Mouse (Mus musculus) heart, adult 2 months (tissue): ENCODE results near the gene Jtb. TPM values are rescaled to one million over a fixed set of nuclear protein-coding genes. Genes with fewer than 3 reads are reported as not detected.
A peak's percentile ranks its signal among the peaks of the same experiment; 100 is the strongest.

ENCODE experiments used
- DNase-seq, 2 experiments: peaks; one replicate each; pipeline ENCODE4 v3.0.0; 2021
- H3K27ac ChIP-seq: fragments of 200-600 bp; 2 replicates; pipeline ENCODE4 v1.8.1; 2022
- H3K27me3 ChIP-seq: fragments of 200-500 bp; 2 replicates; pipeline ENCODE4 v1.6.1; 2012; ENCODE audit warnings: mild to moderate bottlenecking, low read length, inconsistent platforms, mixed read lengths; ENCODE audit not compliant: control insufficient read depth, insufficient read depth
- H3K36me3 ChIP-seq: fragments of 200-500 bp; 2 replicates; pipeline ENCODE4 v1.6.1; 2012; ENCODE audit warnings: low read length, inconsistent platforms; ENCODE audit not compliant: control insufficient read depth, insufficient read depth
- H3K4me1 ChIP-seq: fragments of 200-500 bp; 2 replicates; pipeline ENCODE4 v1.6.1; 2011; ENCODE audit warnings: low read length; ENCODE audit not compliant: control insufficient read depth, insufficient read depth
- H3K4me3 ChIP-seq: fragments of 200-600 bp; 2 replicates; pipeline ENCODE4 v1.8.1; 2022
- H3K79me2 ChIP-seq: fragments of 200-500 bp; replicated peaks from 2 replicates; pipeline ENCODE4 v1.6.1; 2012; ENCODE audit warnings: mild to moderate bottlenecking, inconsistent platforms, low read length, moderate library complexity, mixed read lengths; ENCODE audit not compliant: control insufficient read depth, insufficient read depth
- H3K9ac ChIP-seq: fragments of 200-500 bp; 2 replicates; pipeline ENCODE4 v1.6.1; 2012; ENCODE audit warnings: low read depth, mild to moderate bottlenecking, control low read depth, inconsistent platforms, low read length, mixed read lengths
- CTCF ChIP-seq: fragments of 200-600 bp; IDR thresholded peaks from 2 replicates; pipeline ENCODE4 v1.8.1; 2022; ENCODE audit warnings: antibody characterized with exemption, mild to moderate bottlenecking, moderate library complexity
- EP300 ChIP-seq: fragments of 200-500 bp; IDR thresholded peaks from 2 replicates; pipeline ENCODE4 v1.6.1; 2011; ENCODE audit warnings: low read depth, low read length, control low read depth; ENCODE audit not compliant: insufficient read depth
- POLR2A ChIP-seq: fragments of 200-500 bp; IDR thresholded peaks from 2 replicates; pipeline ENCODE4 v1.6.1; 2011; ENCODE audit warnings: mild to moderate bottlenecking, low read depth, low read length, control low read depth; ENCODE audit not compliant: insufficient read depth
- WGBS: fragments of 180-500 bp; shearing (Covaris S2); methylation state at CpG from one replicate; pipeline ENCODE4 v1.1.7; 2018; 5-methylcytosine and 5-hydroxymethylcytosine counted together
- intact Hi-C: fragments of 180-260 bp; cut with DNase I; formaldehyde crosslinking; loops from one replicate; pipeline ENCODE4 v1.15.1; 2025
- polyA plus RNA-seq: library from polyadenylated mRNA; depleted of rRNA; stranded (reverse); fragments of >200 nt; gene quantifications from 2 replicates; pipeline ENCODE4 v1.2.3, GENCODE M21; 2012
- total RNA-seq, 2 experiments: library from RNA; stranded (reverse); gene quantifications; 2 replicates each; pipeline ENCODE4 v1.2.3; 2021

Jtb gene
- total and polyA plus RNA-seq, 3 experiments = 36.0 to 56.6 (median 49.3) TPM

DNA sequence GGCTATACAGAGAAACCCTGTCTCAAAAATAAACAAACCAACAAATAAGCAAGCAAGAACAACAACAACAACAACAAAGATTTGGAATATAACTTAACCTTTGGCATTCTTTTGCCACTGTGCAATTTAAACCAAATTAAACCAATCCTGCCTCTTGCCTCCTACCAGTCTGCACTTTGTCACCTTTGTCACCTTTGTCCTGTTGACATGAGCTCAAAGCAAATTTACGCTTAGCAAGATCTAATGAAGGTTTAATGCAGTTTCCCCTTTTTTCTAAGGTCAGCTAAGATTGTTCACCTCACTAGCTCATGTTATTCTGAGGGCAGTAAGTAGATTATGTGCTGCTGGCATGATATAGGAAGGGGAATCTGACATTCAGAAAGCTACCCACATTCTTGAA, 33.8 kb upstream of the Jtb start:
- H3K27me3 ChIP-seq = no peaks in the 10 kb centered on the region
- no peak for TF ChIP-seq EP300
- no peak for TF ChIP-seq CTCF
- TF ChIP-seq POLR2A = no peak
- H3K4me3 ChIP-seq = no peak overlapping the region
- H3K4me1 ChIP-seq = no peaks in the 10 kb centered on the region
- no peaks in the 10 kb centered on the region for H3K79me2 ChIP-seq
- no peak overlapping the region for H3K27ac ChIP-seq
- no peak for DNase-seq
- no peak overlapping the region for H3K9ac ChIP-seq
- 63% methylated on average over 1 of the region's 1 CpGs for WGBS
- H3K36me3 ChIP-seq = no peaks in the 10 kb centered on the region
- intact Hi-C loops = no loop called here

- Histone ChIP-seq H3K4me1 (no peaks in the 10 kb centered on the region), H3K9ac (no peak overlapping the region), H3K27me3 (no peaks in the 10 kb centered on the region), H3K36me3 (no peaks in the 10 kb centered on the region), H3K4me3 (no peak overlapping the region), H3K79me2 (no peaks in the 10 kb centered on the region), H3K27ac (no peak overlapping the region)
- no peak for DNase-seq
- WGBS = 80% methylated on average over 1 of the region's 1 CpGs
- intact Hi-C loops = no loop called here
- no peak for TF ChIP-seq CTCF
- no peak for TF ChIP-seq POLR2A
- TF ChIP-seq EP300 = no peak
Observed at GRCm38 (mm10) chr3:90202884-90203283, 28.5 kb upstream of the Jtb start.

DNA sequence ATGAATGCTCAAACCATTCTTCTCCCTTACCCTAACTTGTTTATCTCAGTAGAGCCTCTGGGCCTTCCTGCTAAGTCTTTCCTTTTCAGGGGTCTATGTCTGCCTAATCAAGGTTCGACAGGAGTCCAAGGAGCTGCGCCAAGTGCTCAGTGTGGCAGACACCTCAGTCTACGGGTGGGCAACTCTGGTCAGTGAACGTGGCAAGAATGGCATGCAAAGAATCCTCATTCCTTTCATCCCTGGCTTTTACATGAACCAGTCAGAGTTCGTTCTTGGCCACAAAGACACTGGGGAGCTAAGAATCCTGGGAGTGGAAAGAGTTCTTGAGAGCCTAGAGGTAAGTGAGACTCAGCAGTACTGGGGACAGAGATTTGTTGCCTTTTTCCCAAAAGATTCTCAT, 27.8 kb upstream of the Jtb start:
- Histone ChIP-seq H3K4me3 (no peak overlapping the region), H3K9ac (no peak overlapping the region), H3K27me3 (no peaks in the 10 kb centered on the region), H3K79me2 (no peaks in the 10 kb centered on the region), H3K4me1 (no peaks in the 10 kb centered on the region), H3K36me3 (no peaks in the 10 kb centered on the region), H3K27ac (no peak overlapping the region)
- no peak for DNase-seq
- TF ChIP-seq POLR2A (no peak), EP300 (no peak), CTCF (no peak)
- WGBS = 43% methylated on average over 5 of the region's 5 CpGs
- intact Hi-C loops = no loop called here

GRCm38 (mm10) chr3:90204582-90204981, 26.8 kb upstream of the Jtb start:
- no peak for TF ChIP-seq EP300
- TF ChIP-seq CTCF = no peak
- no peak for TF ChIP-seq POLR2A
- Histone ChIP-seq H3K9ac (no peak overlapping the region), H3K4me3 (no peak overlapping the region), H3K27ac (no peak overlapping the region), H3K4me1 (no peaks in the 10 kb centered on the region), H3K36me3 (no peaks in the 10 kb centered on the region), H3K79me2 (no peaks in the 10 kb centered on the region), H3K27me3 (no peaks in the 10 kb centered on the region)
- WGBS = 97% methylated on average over 2 of the region's 2 CpGs
- DNase-seq = no peak
- intact Hi-C loops = no loop called here

DNA sequence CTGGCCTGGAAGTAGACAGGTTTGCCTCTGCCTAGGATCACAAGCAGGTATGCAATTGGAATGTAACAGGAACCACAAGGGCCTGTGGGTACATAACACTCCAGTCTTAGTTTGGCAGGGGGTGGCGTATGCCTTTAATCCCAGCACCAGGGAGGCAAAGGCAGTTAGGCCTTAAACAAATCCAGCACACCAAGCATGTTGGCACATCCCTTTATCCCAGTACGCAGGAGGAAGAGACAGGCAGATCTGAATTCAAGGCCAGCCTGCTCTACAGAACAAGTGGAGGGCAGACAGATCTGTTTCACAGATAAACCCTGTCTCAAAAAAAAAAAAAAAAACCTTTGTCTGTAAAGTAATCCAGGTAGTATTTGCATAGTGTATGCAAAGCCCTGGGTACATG, 22.7 kb upstream of the Jtb start:
- WGBS = 87% methylated on average over 2 of the region's 2 CpGs
- TF ChIP-seq POLR2A = peak; percentile 25; the same call in 1 of the 2 replicates
- TF ChIP-seq CTCF = no peak
- Histone ChIP-seq H3K27ac (no peak overlapping the region), H3K9ac (no peak overlapping the region), H3K27me3 (no peaks in the 10 kb centered on the region), H3K79me2 (peaks cover 2% of the 10 kb centered on the region; the same call in 1 of the 2 replicates), H3K4me1 (peaks cover 6% of the 10 kb centered on the region), H3K36me3 (peaks cover 23% of the 10 kb centered on the region), H3K4me3 (no peak overlapping the region)
- intact Hi-C loops = no loop called here
- no peak for DNase-seq

DNA sequence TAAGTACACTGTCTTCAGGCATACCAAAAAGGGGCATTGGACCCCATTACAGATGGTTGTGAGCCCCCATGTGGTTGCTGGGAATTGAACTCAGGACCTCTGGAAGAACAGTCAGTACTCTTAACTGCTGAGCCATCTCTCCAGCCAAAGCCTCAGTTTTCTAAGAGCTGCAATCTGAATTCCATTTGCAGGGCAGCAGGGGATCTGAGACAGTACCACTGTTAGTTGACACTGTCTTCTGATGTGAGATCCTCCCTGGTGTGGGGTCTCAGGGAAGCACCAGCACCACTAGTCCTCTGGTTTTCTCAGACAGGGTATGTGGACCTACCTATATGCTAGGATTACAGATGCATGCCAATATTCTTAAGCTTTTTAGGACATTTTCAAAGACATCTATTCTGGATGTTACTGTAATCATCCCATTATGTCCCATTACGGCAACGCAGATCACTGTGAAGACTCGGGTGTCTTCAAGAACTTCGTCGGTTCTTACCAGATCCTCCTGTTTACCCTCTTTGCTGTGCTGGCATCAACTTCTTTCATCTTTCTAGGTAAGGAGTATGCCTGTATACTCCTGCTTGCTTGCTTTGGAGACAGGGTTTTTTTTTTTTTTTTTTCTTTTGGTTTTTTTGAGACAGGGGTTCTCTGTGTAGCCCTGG, 21.4 kb upstream of the Jtb start:
- Histone ChIP-seq H3K4me1 (peaks cover 8% of the 10 kb centered on the region), H3K9ac (no peak overlapping the region), H3K27me3 (no peaks in the 10 kb centered on the region), H3K27ac (no peak overlapping the region), H3K79me2 (peaks cover 2% of the 10 kb centered on the region; the same call in 1 of the 2 replicates), H3K4me3 (no peak overlapping the region), H3K36me3 (peaks cover 25% of the 10 kb centered on the region)
- no peak for DNase-seq
- 88% methylated on average over 5 of the region's 5 CpGs for WGBS
- intact Hi-C loops = loop anchor here (5.0 kb wide), 1 partner anchor 57 kb away; the partner anchor contains the start of gene Dennd4b
- TF ChIP-seq POLR2A = peak; percentile 20; the same call in 1 of the 2 replicates
- no peak for TF ChIP-seq CTCF
- no peak for TF ChIP-seq EP300
